Mouse (Mus musculus) left cerebral cortex, postnatal 4 days (tissue): ENCODE measurements at regions not wholly inside any gene's neighbourhood (a gene's known extent, or its start where the extent isn't known, plus 50 kb on each side); places are given as distances from the start of the nearest gene placed in this dataset.
A peak's percentile ranks its signal among the peaks of the same experiment; 100 is the strongest.

ENCODE experiments used
- DNase-seq: peaks from one replicate; pipeline ENCODE4 v3.0.0-alpha.2; 2022
- intact Hi-C: fragments of 180-260 bp; cut with DNase I; formaldehyde crosslinking; loops from one replicate; pipeline ENCODE4 v1.15.1; 2025

GRCm38 (mm10) chr12:96198928-96199327 is 506.9 kb downstream of the Flrt2 start:
- intact Hi-C loops = no loop called here
- DNase-seq = no peak

GRCm38 (mm10) chr12:96201855-96202254 is 509.8 kb downstream of the Flrt2 start:
- no peak for DNase-seq
- intact Hi-C loops = no loop called here

- intact Hi-C loops = no loop called here
- no peak for DNase-seq
These were observed 534.4 kb downstream of the Flrt2 start for GRCm38 (mm10) chr12:96226446-96226845.

GRCm38 (mm10) chr12:96228714-96229113 is 536.7 kb downstream of the Flrt2 start:
- intact Hi-C loops = no loop called here
- DNase-seq = no peak

- no peak for DNase-seq
- intact Hi-C loops = no loop called here
These were observed 543.5 kb downstream of the Flrt2 start for GRCm38 (mm10) chr12:96235510-96235909.

DNA sequence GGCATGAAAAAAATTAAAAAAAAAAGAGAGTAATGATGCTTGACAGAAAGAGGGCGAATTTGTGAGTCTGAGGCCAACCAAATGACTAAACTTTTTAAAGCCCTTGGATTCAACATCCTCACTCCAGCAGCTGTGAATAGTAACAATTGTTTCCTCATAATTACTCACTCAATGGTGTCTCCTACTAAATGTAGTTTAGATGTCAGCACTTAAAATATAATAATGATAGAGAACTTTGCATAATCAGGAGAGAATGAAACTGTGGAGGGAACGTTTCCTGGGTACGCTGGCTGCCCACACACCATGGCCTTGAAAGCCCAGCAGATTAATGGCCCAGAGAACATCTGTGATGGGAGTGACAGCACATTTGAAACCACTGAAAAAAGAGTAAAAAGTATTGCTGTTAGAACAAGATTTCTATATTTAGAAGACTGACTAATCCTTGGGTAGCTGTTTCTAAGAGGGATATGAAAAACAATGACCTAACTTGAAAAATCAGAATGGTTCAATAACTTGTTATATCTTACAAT is 544.0 kb downstream of the Flrt2 start:
- intact Hi-C loops = no loop called here
- no peak for DNase-seq

GRCm38 (mm10) chr12:96239642-96240041 is 547.6 kb downstream of the Flrt2 start:
- intact Hi-C loops = no loop called here

GRCm38 (mm10) chr12:96261978-96262377 is 570.0 kb downstream of the Flrt2 start:
- no peak for DNase-seq
- intact Hi-C loops = no loop called here

More at GRCm38 (mm10) chr12:96239642-96240041, 547.6 kb downstream of the Flrt2 start:
- DNase-seq = no peak

DNA sequence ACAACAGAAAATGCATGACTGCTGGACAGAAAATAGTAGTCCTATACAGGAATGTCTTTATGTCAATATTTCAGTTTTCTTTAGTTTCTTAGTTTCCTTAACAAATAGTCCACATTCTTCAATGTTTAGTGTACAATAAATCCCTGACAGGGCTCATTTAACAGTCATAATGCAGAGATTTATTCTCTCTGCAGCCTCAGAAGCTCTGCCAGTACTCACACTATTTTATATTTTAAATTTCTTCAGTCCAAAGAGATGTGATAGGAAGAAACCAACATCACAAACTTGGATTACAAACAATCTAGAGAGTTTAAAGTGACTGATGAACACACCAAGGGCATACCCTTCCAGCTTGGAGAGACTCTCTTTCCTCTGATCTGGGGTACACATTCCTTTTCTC is 583.9 kb downstream of the Flrt2 start:
- intact Hi-C loops = no loop called here
- no peak for DNase-seq

- DNase-seq = peak; percentile 69
- intact Hi-C loops = no loop called here
These were observed 619.1 kb downstream of the Flrt2 start for GRCm38 (mm10) chr12:96311137-96311536.

- intact Hi-C loops = no loop called here
- no peak for DNase-seq
These were observed 631.2 kb downstream of the Flrt2 start for GRCm38 (mm10) chr12:96323061-96323786.

GRCm38 (mm10) chr12:96351143-96351542 is 659.1 kb downstream of the Flrt2 start:
- intact Hi-C loops = no loop called here
- no peak for DNase-seq

- intact Hi-C loops = no loop called here
- DNase-seq = no peak
These were observed 686.9 kb downstream of the Flrt2 start for GRCm38 (mm10) chr12:96378924-96379323.

DNA sequence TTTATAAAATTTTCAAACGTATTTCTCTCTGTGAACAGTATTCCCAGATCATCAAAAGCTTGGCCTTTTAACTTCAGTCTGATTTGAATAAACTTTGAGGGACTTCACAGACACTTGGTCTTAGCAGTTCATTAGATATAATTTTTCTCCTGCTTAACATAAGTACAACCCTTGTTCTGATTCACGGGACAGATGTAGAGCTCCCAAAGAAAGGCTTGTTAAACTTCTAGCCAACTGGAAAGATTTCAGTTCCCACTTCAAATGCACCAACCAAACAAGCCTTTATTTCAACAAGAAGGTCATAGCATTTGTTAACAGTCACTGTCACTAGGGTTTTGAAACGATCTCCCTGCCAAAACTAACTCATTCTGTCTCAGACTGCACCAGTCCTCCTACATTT is 727.1 kb downstream of the Flrt2 start:
- intact Hi-C loops = no loop called here
- DNase-seq = no peak

- DNase-seq = no peak
- intact Hi-C loops = no loop called here
These were observed 727.5 kb downstream of the Flrt2 start for GRCm38 (mm10) chr12:96419567-96419966.

- intact Hi-C loops = no loop called here
- DNase-seq = no peak
These were observed 735.6 kb downstream of the Flrt2 start for GRCm38 (mm10) chr12:96427589-96427988.

- peak; percentile 10 for DNase-seq
- intact Hi-C loops = no loop called here
These were observed 750.5 kb downstream of the Flrt2 start for GRCm38 (mm10) chr12:96442546-96442945.

GRCm38 (mm10) chr12:96453374-96453773 is 761.3 kb downstream of the Flrt2 start:
- intact Hi-C loops = no loop called here
- no peak for DNase-seq

DNA sequence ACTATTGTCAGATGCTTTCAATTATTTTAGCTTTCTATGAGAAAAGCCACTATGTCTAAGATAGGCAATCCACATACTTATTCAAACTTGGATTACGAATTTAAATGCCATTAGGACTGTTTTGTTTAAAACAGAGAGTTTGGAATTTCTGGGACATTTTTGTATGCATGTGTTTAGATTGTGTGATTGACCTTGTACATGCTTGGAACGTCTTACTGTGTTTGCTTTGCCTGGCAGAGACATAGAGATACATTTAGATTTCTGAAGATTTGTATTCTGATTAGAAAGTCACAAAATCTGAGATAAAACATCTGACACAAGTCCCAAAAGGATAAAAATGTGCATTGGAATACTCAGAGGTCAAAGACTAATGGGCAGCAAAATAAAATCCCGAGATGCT is 784.3 kb downstream of the Flrt2 start:
- intact Hi-C loops = no loop called here
- no peak for DNase-seq

DNA sequence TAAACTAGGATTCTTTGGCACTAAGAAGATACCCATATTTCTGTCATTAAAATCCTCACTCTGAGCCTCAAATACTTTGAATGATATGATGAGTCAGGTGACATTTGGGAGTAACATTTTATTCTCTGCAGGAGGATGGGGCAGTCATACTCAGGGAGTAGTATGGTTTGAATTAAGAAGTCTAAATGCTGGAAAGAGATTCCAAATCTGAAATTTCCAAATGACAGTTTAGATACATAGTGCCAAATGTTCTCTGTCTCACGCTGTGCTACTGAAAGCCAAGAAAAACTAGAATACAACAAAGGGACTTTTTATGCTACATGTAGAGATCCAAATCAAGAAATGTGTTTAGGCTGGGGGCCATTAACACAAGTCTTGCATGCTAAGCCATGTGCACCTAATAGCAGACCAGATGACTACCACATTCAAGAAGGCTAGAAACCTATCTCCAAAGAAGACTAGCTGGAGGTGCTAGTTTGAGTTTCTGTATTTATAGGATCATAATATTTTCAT is 796.5 kb downstream of the Flrt2 start:
- no peak for DNase-seq
- intact Hi-C loops = no loop called here

GRCm38 (mm10) chr12:96509658-96510057 is 817.6 kb downstream of the Flrt2 start:
- no peak for DNase-seq
- intact Hi-C loops = no loop called here

DNA sequence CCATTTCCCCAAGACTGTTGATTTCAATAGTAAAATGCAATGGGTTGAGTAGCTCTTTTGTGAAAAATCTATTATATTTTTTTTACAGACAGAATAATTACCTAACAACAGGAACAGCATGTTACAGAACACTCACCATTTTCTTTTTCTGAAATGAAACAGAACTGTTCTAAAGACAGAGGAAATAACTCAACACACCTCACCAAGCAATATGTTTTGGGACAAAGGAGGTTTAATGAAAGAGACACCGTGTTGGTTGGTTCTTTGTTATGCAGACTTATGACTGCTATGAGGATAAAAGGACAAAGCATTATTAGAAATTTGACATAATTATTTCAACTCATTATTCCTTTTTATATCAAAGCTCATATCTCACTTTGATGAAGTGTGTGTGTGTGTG is 866.8 kb downstream of the Flrt2 start:
- intact Hi-C loops = no loop called here
- no peak for DNase-seq

- intact Hi-C loops = no loop called here
- DNase-seq = no peak
These were observed 902.8 kb downstream of the Flrt2 start for GRCm38 (mm10) chr12:96594845-96595244.
